Mouse (Mus musculus) heart, embryonic 11.5 days (tissue): ENCODE data around the gene Smarca4. TPM values are rescaled to one million over a fixed set of nuclear protein-coding genes. Genes with fewer than 3 reads are reported as not detected.

Experiments
- ATAC-seq: fragments of 200-750 bp; cut with Nextera tagmentation; replicated peaks from 2 replicates; pipeline ENCODE4 v1.8.0; 2017; ENCODE audit warnings: moderate library complexity; ENCODE audit not compliant: insufficient number of reproducible peaks, low FRiP score, low TSS enrichment
- H3K27ac ChIP-seq: fragments of 300-500 bp; sonication (generic); 2 replicates; pipeline ENCODE4 v1.5.1; 2014; ENCODE audit warnings: mild to moderate bottlenecking, low read depth, low read length
- H3K27me3 ChIP-seq: fragments of 300-500 bp; sonication (generic); 2 replicates; pipeline ENCODE4 v1.6.1; 2014; ENCODE audit warnings: mild to moderate bottlenecking, low read length, mixed read lengths; ENCODE audit not compliant: control insufficient read depth, insufficient read depth
- H3K36me3 ChIP-seq: fragments of 300-500 bp; sonication (generic); 2 replicates; pipeline ENCODE4 v1.6.1; 2014; ENCODE audit warnings: mild to moderate bottlenecking, low read length, moderate library complexity, mixed read lengths; ENCODE audit not compliant: control insufficient read depth, insufficient read depth
- H3K4me1 ChIP-seq: fragments of 300-500 bp; sonication (generic); 2 replicates; pipeline ENCODE4 v1.6.1; 2014; ENCODE audit warnings: low read length; ENCODE audit not compliant: control insufficient read depth, insufficient read depth
- H3K4me2 ChIP-seq: fragments of 300-500 bp; sonication (generic); 2 replicates; pipeline ENCODE4 v1.6.1; 2014; ENCODE audit warnings: mild to moderate bottlenecking, moderate library complexity
- H3K4me3 ChIP-seq: fragments of 300-500 bp; sonication (generic); 2 replicates; pipeline ENCODE4 v1.5.1; 2014; ENCODE audit warnings: low read depth, low read length
- H3K9ac ChIP-seq: fragments of 300-500 bp; sonication (generic); 2 replicates; pipeline ENCODE4 v1.6.1; 2014; ENCODE audit warnings: mild to moderate bottlenecking, low read depth, low read length, moderate library complexity
- H3K9me3 ChIP-seq: fragments of 300-500 bp; sonication (generic); replicated peaks from 2 replicates; pipeline ENCODE4 v1.6.1; 2016; ENCODE audit warnings: low read length; ENCODE audit not compliant: control insufficient read depth
- WGBS: fragments of 180-500 bp; shearing (Covaris S2); extraction: QIAGEN DNeasy Blood & Tissue Kit; methylation state at CpG from one replicate; pipeline ENCODE4 v1.1.7; 2014; ENCODE audit not compliant: insufficient replicate concordance; 5-methylcytosine and 5-hydroxymethylcytosine counted together
- microRNA counts: library from miRNA; unstranded; fragments of <30 nt; microRNA quantifications from one replicate; lab custom pipeline; 2015
- microRNA-seq: library from miRNA; unstranded; fragments of <30 nt; microRNA quantifications from one replicate; pipeline ENCODE4, GENCODE M21; 2016; ENCODE audit warnings: borderline number of aligned reads
- polyA plus RNA-seq: library from polyadenylated mRNA; unstranded; fragments of >200 nt; fragmentation: Nextera tagmentation; extraction: Ambion mirVana; gene quantifications from 2 replicates; pipeline ENCODE4 v1.2.1, GENCODE M21; 2014

The Smarca4 gene
- polyA plus RNA-seq, 1 experiment from 2014 or later = 77.4 TPM

DNA sequence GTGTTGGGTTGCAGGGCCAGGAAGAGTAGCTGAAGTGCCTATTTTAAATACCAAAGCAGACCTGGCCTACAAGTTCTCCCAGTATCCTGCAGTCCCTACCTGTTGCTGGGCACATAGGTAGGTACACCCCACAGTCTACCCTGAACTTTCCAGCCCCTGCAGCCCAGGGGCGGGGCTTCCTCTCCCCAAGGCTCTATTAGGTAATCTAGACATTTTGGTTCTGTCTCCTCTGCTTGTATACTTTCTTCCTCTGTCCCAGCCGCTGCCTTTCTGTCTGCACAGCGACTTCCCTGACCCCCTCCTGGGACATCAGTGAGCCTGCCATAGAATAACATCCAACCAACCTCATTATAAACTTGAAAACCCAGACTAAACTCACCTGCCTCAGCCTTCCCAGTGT lies 134.4 kb downstream of the Smarca4 start:
- H3K36me3 ChIP-seq = peaks cover 26% of the 10 kb centered on the region
- H3K9me3 ChIP-seq = no peaks in the 10 kb centered on the region
- H3K27me3 ChIP-seq = no peaks in the 10 kb centered on the region
- H3K4me2 ChIP-seq = no peak overlapping the region
- no peak overlapping the region for H3K4me3 ChIP-seq
- peaks cover 41% of the 10 kb centered on the region for H3K4me1 ChIP-seq
- no peak overlapping the region for H3K9ac ChIP-seq
- no peak for ATAC-seq
- 85% methylated on average over 3 of the region's 3 CpGs for WGBS
- no peak overlapping the region for H3K27ac ChIP-seq

GRCm38 (mm10) chr9:21751347-21751746 lies 135.4 kb downstream of the Smarca4 start:
- H3K4me3 ChIP-seq = no peak overlapping the region
- no peaks in the 10 kb centered on the region for H3K9me3 ChIP-seq
- H3K27me3 ChIP-seq = no peaks in the 10 kb centered on the region
- H3K27ac ChIP-seq = no peak overlapping the region
- peaks cover 41% of the 10 kb centered on the region for H3K4me1 ChIP-seq
- WGBS = 66% methylated on average over 6 of the region's 6 CpGs
- no peak for ATAC-seq
- no peak overlapping the region for H3K4me2 ChIP-seq
- H3K36me3 ChIP-seq = peaks cover 18% of the 10 kb centered on the region
- no peak overlapping the region for H3K9ac ChIP-seq

DNA sequence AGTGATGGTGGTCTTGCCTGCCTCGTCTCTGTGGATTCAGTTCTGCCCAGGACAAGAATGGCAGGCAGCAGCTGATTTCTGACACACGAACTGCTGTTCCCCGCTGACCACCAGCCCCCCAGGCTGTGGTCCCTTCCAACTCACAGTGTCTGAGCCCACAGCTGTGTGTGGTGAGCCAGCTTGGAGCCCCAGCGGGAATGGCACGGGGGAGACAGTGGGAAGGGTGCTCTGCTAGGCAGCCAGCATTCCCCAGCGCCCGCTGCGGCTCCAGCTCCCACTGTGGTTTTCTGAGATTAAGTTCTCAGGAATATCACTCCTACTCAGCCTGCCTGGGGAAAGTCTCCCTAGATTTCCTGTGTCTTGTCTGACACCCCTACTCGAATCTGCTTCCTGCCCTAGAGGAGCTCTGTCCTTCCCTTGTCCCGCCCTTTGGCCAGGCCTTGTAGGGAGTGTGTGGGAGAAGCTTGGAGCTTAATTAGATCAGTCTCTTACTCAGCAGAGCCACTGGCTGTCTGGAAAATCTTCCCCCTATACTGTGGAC lies 136.4 kb downstream of the Smarca4 start:
- H3K9ac ChIP-seq = 0 out of 2 replicates have a peak overlapping the region, but pooled peaks have one; percentile 1
- H3K4me1 ChIP-seq = peaks cover 38% of the 10 kb centered on the region
- peak overlapping the region; percentile 71 for H3K27ac ChIP-seq
- H3K36me3 ChIP-seq = peaks cover 12% of the 10 kb centered on the region
- H3K27me3 ChIP-seq = no peaks in the 10 kb centered on the region
- no peak overlapping the region for H3K4me3 ChIP-seq
- ATAC-seq = peak; percentile 35
- no peak overlapping the region for H3K4me2 ChIP-seq
- 47% methylated on average over 10 of the region's 10 CpGs for WGBS
- H3K9me3 ChIP-seq = no peaks in the 10 kb centered on the region

MicroRNA genes within 50 kb of the gene (microRNA counts, 519-probe panel; counts per million panel counts)
- 32.2 counts per million for microRNA mmu-miR-1946b (lab: Ali Mortazavi, UCI)

Small RNAs within 50 kb of the gene (microRNA-seq; reads per million reads assigned to microRNA genes)
- not detected for gene Mir1946b

Other genes starting within 250 kb of the Smarca4 start
- gene Ilf3, start 248.3 kb upstream of the Smarca4 start, polyA plus RNA-seq = 120 and 138 TPM in 2 replicates
- gene Qtrt1, start 204.3 kb upstream of the Smarca4 start, polyA plus RNA-seq = 24.2 and 31.7 TPM in 2 replicates
- 62.7 and 68.1 TPM in 2 replicates for gene Dnm2, start 191.3 kb upstream of the Smarca4 start, polyA plus RNA-seq
- gene Tmed1, start 105.9 kb upstream of the Smarca4 start, polyA plus RNA-seq = 79.8 and 80.9 TPM in 2 replicates
- 1.5 and 1.7 TPM in 2 replicates for gene AB124611, start 90.0 kb upstream of the Smarca4 start, polyA plus RNA-seq
- 44.0 and 47.2 TPM in 2 replicates for gene Carm1, start 69.3 kb upstream of the Smarca4 start, polyA plus RNA-seq
- gene Timm29, start 23.4 kb upstream of the Smarca4 start, polyA plus RNA-seq = 29.5 and 34.0 TPM in 2 replicates
- 10.9 and 11.8 TPM in 2 replicates for gene Yipf2, start 23.3 kb upstream of the Smarca4 start, polyA plus RNA-seq
- 11.1 and 16.0 TPM in 2 replicates for gene Ldlr, start 107.3 kb downstream of the Smarca4 start, polyA plus RNA-seq
- 90.5 and 103 TPM in 2 replicates for gene Spc24, start 144.1 kb downstream of the Smarca4 start, polyA plus RNA-seq
- 8.9 and 9.0 TPM in 2 replicates for gene Kank2, start 182.6 kb downstream of the Smarca4 start, polyA plus RNA-seq
- 1.1 and 1.9 TPM in 2 replicates for gene Angptl8, start 219.3 kb downstream of the Smarca4 start, polyA plus RNA-seq
- gene Dock6, start 236.5 kb downstream of the Smarca4 start, polyA plus RNA-seq = 43.9 and 50.1 TPM in 2 replicates